Comparison of ENCODE assay signal across 26 mouse cellular contexts in the genomic region with DNA sequence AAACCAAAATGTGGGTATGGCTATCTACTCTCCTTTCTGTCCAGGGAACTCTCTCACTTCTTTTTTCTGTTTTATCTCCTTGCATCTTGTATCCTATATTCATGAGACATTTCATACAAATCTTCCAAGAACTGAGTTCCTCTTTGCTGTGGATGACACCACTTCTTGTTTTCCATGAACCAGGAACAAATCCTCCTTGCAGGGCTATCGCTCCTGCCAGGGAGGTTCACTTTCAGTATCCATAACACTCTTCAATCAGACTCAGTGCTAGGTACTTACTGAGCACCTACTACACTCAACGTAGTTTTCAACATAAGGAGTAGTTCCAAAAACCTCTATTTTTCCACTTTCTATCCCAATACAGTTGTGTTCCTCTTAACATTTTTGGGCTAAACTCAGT. TPM values are rescaled to one million over a fixed set of nuclear protein-coding genes. Genes with fewer than 3 reads are reported as not detected.
"Had no signal": no experiment of that assay in that cellular context is flagged by ENCODE, and none has a peak within 500 bp of the region (broad histone marks: within the 10 kb centered on the region; RNA-seq: fewer than 3 reads in every experiment).

No protein-coding gene starts in this region.

- H3K9me3 ChIP-seq: megakaryocyte, embryonic 14.5 days; midbrain, embryonic 13.5 days; midbrain, embryonic 15.5 days; neural tube, embryonic 13.5 days; neural tube, embryonic 15.5 days had no signal

- H3K27me3 ChIP-seq: megakaryocyte, embryonic 14.5 days; midbrain, embryonic 13.5 days; midbrain, embryonic 15.5 days; neural tube, embryonic 13.5 days; neural tube, embryonic 15.5 days had no signal

- H3K4me3 ChIP-seq: megakaryocyte, embryonic 14.5 days; midbrain, embryonic 13.5 days; midbrain, embryonic 15.5 days; myocyte; neural tube, embryonic 13.5 days; neural tube, embryonic 15.5 days had no signal

- H3K4me2 ChIP-seq: lung, embryonic 14.5 days; midbrain, embryonic 11.5 days; midbrain, embryonic 13.5 days; midbrain, embryonic 15.5 days; neural tube, embryonic 13.5 days; neural tube, embryonic 15.5 days had no signal

- H3K4me1 ChIP-seq: megakaryocyte, embryonic 14.5 days; midbrain, embryonic 13.5 days; midbrain, embryonic 15.5 days; neural tube, embryonic 13.5 days; neural tube, embryonic 15.5 days had no signal

- H3K36me3 ChIP-seq: midbrain, embryonic 13.5 days; midbrain, embryonic 15.5 days; neural tube, embryonic 13.5 days; neural tube, embryonic 15.5 days had no signal

- DNase-seq: lung, embryonic 14.5 days; lung, postnatal 10 days; lung, postnatal 4 days; retina, postnatal 1 day; right cerebral cortex, adult 18-20 months; right cerebral cortex, postnatal 25 days; right cerebral cortex, postnatal 4 days; spleen, adult 18-20 months; thymus, adult 18-20 months; thymus, postnatal 14 days; thymus, postnatal 36 days had no signal

- ATAC-seq: midbrain, embryonic 13.5 days; midbrain, embryonic 15.5 days had no signal

- H3K27ac ChIP-seq: liver, embryonic 14.5 days; midbrain, embryonic 13.5 days; midbrain, embryonic 15.5 days; neural tube, embryonic 13.5 days; neural tube, embryonic 15.5 days had no signal

- H3K9ac ChIP-seq: liver, embryonic 14.5 days; lung, embryonic 14.5 days; midbrain, embryonic 13.5 days; midbrain, embryonic 15.5 days; neural tube, embryonic 13.5 days; neural tube, embryonic 15.5 days had no signal

RNA-seq across cellular contexts. Expression of gene Mmp12, which starts 1.3 kb away (rescaled TPM):
- polyA plus RNA-seq: liver, embryonic 16.5 days; lung, embryonic 14.5 days; lung, embryonic 16.5 days; midbrain, embryonic 11.5 days; midbrain, embryonic 13.5 days; midbrain, embryonic 15.5 days; myocyte; neural tube, embryonic 11.5 days; neural tube, embryonic 13.5 days; stomach, embryonic 14.5 days; stomach, embryonic 16.5 days had no signal

RNA-seq across cellular contexts. Expression of gene Mmp1b, which starts 42.3 kb away (rescaled TPM):
- polyA plus RNA-seq: liver, embryonic 14.5 days; liver, embryonic 16.5 days; lung, embryonic 14.5 days; lung, embryonic 16.5 days; midbrain, embryonic 11.5 days; midbrain, embryonic 13.5 days; midbrain, embryonic 15.5 days; myocyte; neural tube, embryonic 11.5 days; neural tube, embryonic 13.5 days; neural tube, embryonic 15.5 days; small intestine, adult 2 months; stomach, embryonic 14.5 days; stomach, embryonic 16.5 days; thymus, postnatal 0 days had no signal
